Mouse (Mus musculus): ENCODE results near the gene Hook1.

DNA sequence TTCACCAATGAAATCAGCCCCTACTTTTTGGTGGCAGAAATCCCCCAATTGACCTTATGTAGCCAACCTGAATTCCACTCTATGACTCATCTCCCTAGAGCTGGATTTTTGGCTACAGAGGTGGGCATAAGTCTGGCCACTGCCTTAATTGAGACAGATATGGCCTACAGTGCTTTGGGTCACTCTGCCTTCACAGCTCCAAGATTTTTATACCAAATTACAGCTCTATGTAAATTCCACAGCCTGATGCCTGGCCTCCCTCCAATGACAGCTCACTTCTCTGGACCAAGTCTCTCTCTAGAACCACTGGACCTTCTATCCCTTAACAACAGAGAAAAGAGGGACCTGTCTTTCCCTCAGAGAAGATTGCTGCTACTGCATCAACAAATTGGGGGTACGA is 38.2 kb upstream of the Hook1 start:
- TF ChIP-seq POLR2A (IDR thresholded peaks at IDR 0.05; ENCODE audit: borderline replicate concordance, extremely low read depth, low read depth, low read length) = no peak
- no peak for TF ChIP-seq CTCF (IDR thresholded peaks at IDR 0.05; ENCODE audit: insufficient read depth, low read length)
